Comparison of ENCODE assay signal across 11 mouse cellular contexts in the genomic region with DNA sequence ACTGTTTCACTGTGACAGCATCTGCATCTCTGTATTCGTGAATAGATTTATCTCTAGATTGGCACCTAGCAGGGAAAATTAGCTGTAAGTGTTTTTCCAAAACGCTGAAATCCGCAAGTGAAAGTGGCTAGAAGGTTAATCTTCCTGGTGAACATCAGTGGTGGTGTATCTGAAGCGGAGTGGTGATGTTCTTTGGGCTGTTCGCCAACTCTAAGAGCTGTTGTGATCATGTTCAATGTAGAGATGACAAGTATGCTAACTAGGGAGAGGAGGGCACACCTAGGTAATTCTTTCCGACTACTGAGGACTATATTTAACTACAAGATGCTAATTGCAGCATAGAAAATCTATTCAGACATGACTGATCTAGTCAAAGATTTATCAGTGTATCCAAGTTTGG. TPM values are rescaled to one million over a fixed set of nuclear protein-coding genes. Genes with fewer than 3 reads are reported as not detected.
DNase-seq lines count a peak whose midpoint lies in the region; ATAC-seq and TF ChIP-seq lines count a peak whose summit lies in the region.
"Had no signal": no experiment of that assay in that cellular context is flagged by ENCODE, and none has a peak within 500 bp of the region (broad histone marks: within the 10 kb centered on the region; RNA-seq: fewer than 3 reads in every experiment).

No protein-coding gene starts in this region.

- no peaks in the 10 kb centered on the region for H3K27me3 ChIP-seq in hindbrain, postnatal 0 days (ENCODE audit: insufficient read depth, low read length)

- DNase-seq in gastrocnemius, adult 2 months: no peak
- no peak for DNase-seq in gastrocnemius, adult 18-20 months (ENCODE audit: low spot score)
- peak; percentile 35 to 52 for DNase-seq in right cerebral cortex, adult 2 months (ENCODE audit: low spot score in 2 of 2)
- DNase-seq in right cerebral cortex, postnatal 14 days: no peak
- peak; percentile 18 for DNase-seq in hindbrain, postnatal 0 days (ENCODE audit: low spot score)
- DNase-seq in ovary, postnatal 36 days (ENCODE audit: low spot score): no peak
- no peak for DNase-seq in spleen, adult 18-20 months
- no peak for DNase-seq in testis, postnatal 14 days (ENCODE audit: low spot score)
- DNase-seq: B cell, adult 2 months had no signal

- peak overlapping the region; percentile 51 for H3K9ac ChIP-seq in hindbrain, postnatal 0 days (replicated peaks; ENCODE audit: low read length)

- WGBS in hindbrain, postnatal 0 days: 18% methylated on average over 6 of the region's 6 CpGs

- H3K9me3 ChIP-seq in hindbrain, postnatal 0 days (ENCODE audit: low read length): no peaks in the 10 kb centered on the region

- H3K36me3 ChIP-seq in hindbrain, postnatal 0 days (ENCODE audit: insufficient read depth, low read length): no peaks in the 10 kb centered on the region

- H3K4me2 ChIP-seq in hindbrain, postnatal 0 days (ENCODE audit: low read depth, low read length): peak overlapping the region; percentile 63
- H3K4me2 ChIP-seq: liver, embryonic 11.5 days had no signal

- ATAC-seq in hindbrain, postnatal 0 days: no peak

- 0 out of 2 replicates have a peak, but pooled peaks cover 5% of the 10 kb centered on the region for H3K4me1 ChIP-seq in hindbrain, postnatal 0 days (ENCODE audit: insufficient read depth, low read length)

- TF ChIP-seq CTCF in gastrocnemius, adult 2 months (IDR thresholded peaks at IDR 0.05): no peak
- no peak for TF ChIP-seq CTCF in hindbrain, postnatal 0 days (IDR thresholded peaks at IDR 0.05; ENCODE audit: low read depth)

- intact Hi-C loops in gastrocnemius, adult 2 months (cut with DNase I): no loop called here

- H3K4me3 ChIP-seq in gastrocnemius, adult 2 months: peak overlapping the region; percentile 19; the same call in 1 of the 2 replicates
- peak overlapping the region; percentile 46 for H3K4me3 ChIP-seq in hindbrain, postnatal 0 days (ENCODE audit: low read length)

- no peak overlapping the region for H3K27ac ChIP-seq in gastrocnemius, adult 2 months
- peak overlapping the region; percentile 89; the same call in 1 of the 2 replicates for H3K27ac ChIP-seq in hindbrain, postnatal 0 days

RNA-seq across cellular contexts. Expression of a gene that starts 1.7 kb away (rescaled TPM):
- total RNA-seq in gastrocnemius, adult 2 months (2021): under 1 TPM; 0.10 to 0.11 TPM
- under 1 TPM; 0.07 to 0.24 TPM for total RNA-seq in gastrocnemius, adult 18-20 months (2021)
- 48.7 and 52.0 TPM in 2 replicates for total RNA-seq in hindbrain, postnatal 0 days (2014; rRNA removed)
- polyA plus RNA-seq in hindbrain, postnatal 0 days (2015; fragmentation: Nextera tagmentation; extraction: Ambion mirVana): 39.0 and 41.5 TPM in 2 replicates
- total RNA-seq: hematopoietic stem cell, adult 5-6 weeks had no signal

Comparison
In these comparisons a context has a peak if more than half of its experiments do, and no peak if none do; other contexts are left out.
1. DNase-seq: peak in right cerebral cortex, adult 2 months (2 of 2) and hindbrain, postnatal 0 days (single experiment); none in gastrocnemius, adult 2 months (single experiment), gastrocnemius, adult 18-20 months (single experiment), right cerebral cortex, postnatal 14 days (single experiment), ovary, postnatal 36 days (single experiment), spleen, adult 18-20 months (0 of 2) and testis, postnatal 14 days (single experiment).
2. RNA of a gene that starts 1.7 kb away (total RNA-seq): 48.7 to 52.0 TPM in hindbrain, postnatal 0 days; 0.07 to 0.24 TPM in gastrocnemius, adult 18-20 months and 0.10 to 0.11 TPM in gastrocnemius, adult 2 months; every median in the first group is over 10 times any median in the second.